Mouse (Mus musculus) midbrain, embryonic 16.5 days (tissue): Measurements from ENCODE around the gene Kdm7a. TPM values are rescaled to one million over a fixed set of nuclear protein-coding genes. Genes with fewer than 3 reads are reported as not detected.

Source experiments
- polyA plus RNA-seq: library from polyadenylated mRNA; unstranded; fragments of >200 nt; fragmentation: Nextera tagmentation; extraction: Ambion mirVana; gene quantifications from 2 replicates; pipeline ENCODE4 v1.2.1, GENCODE M21; 2015

The Kdm7a gene
- polyA plus RNA-seq, 1 experiment from 2014 or later, result 4.6 TPM

Other genes with a start within 250 kb of the Kdm7a start
- 1.5 and 1.9 TPM in 2 replicates for gene Parp12, start 88.4 kb downstream of the Kdm7a start, polyA plus RNA-seq
- 64.9 and 67.9 TPM in 2 replicates for gene Slc37a3, start 170.9 kb upstream of the Kdm7a start, polyA plus RNA-seq
- 0.35 TPM in 1 of 2 replicates, not detected in the other for gene Rab19, start 174.4 kb upstream of the Kdm7a start, polyA plus RNA-seq
- 258 and 268 TPM in 2 replicates for gene Mkrn1, start 213.7 kb upstream of the Kdm7a start, polyA plus RNA-seq